Mouse (Mus musculus) lung, embryonic 16.5 days (tissue): ENCODE measurements around the gene Jade1. TPM values are rescaled to one million over a fixed set of nuclear protein-coding genes. Genes with fewer than 3 reads are reported as not detected.

Experiments used
- ATAC-seq: fragments of 200-750 bp; cut with Nextera tagmentation; 2 replicates; pipeline ENCODE4 v1.8.0; 2017; ENCODE audit warnings: low read depth, mild to moderate bottlenecking, moderate library complexity
- H3K27ac ChIP-seq: fragments of 300-500 bp; sonication (generic); 2 replicates; pipeline ENCODE4 v1.5.1; 2014; ENCODE audit warnings: mild to moderate bottlenecking, control low read depth, low read length
- H3K27me3 ChIP-seq: fragments of 300-500 bp; sonication (generic); 2 replicates; pipeline ENCODE4 v1.6.1; 2014; ENCODE audit warnings: low read depth, low read length, mixed read lengths; ENCODE audit not compliant: control insufficient read depth, insufficient read depth
- H3K36me3 ChIP-seq: fragments of 300-500 bp; sonication (generic); 2 replicates; pipeline ENCODE4 v1.6.1; 2014; ENCODE audit warnings: low read length; ENCODE audit not compliant: control insufficient read depth, insufficient read depth
- H3K4me1 ChIP-seq: fragments of 300-500 bp; sonication (generic); replicated peaks from 2 replicates; pipeline ENCODE4 v1.6.1; 2014; ENCODE audit warnings: low read length, mixed read lengths; ENCODE audit not compliant: control insufficient read depth, insufficient read depth
- H3K4me2 ChIP-seq: fragments of 300-500 bp; sonication (generic); 2 replicates; pipeline ENCODE4 v1.6.1; 2014; ENCODE audit warnings: low read depth, low read length, control low read depth
- H3K4me3 ChIP-seq: fragments of 300-500 bp; sonication (generic); 2 replicates; pipeline ENCODE4 v1.5.1; 2014; ENCODE audit warnings: mild to moderate bottlenecking, low read length, control low read depth
- H3K9ac ChIP-seq: fragments of 300-500 bp; sonication (generic); 2 replicates; pipeline ENCODE4 v1.6.1; 2014; ENCODE audit warnings: low read length, control low read depth
- H3K9me3 ChIP-seq: fragments of 300-500 bp; sonication (generic); 2 replicates; pipeline ENCODE4 v1.6.1; 2016; ENCODE audit warnings: low read length; ENCODE audit not compliant: control insufficient read depth
- WGBS: fragments of 180-500 bp; shearing (Covaris S2); extraction: QIAGEN DNeasy Blood & Tissue Kit; methylation state at CpG from one replicate; pipeline ENCODE4 v1.1.7; 2014; 5-methylcytosine and 5-hydroxymethylcytosine counted together
- polyA plus RNA-seq: library from polyadenylated mRNA; unstranded; fragments of >200 nt; fragmentation: Nextera tagmentation; extraction: Ambion mirVana; gene quantifications from 2 replicates; pipeline ENCODE4 v1.2.1, GENCODE M21; 2015

The Jade1 gene
- polyA plus RNA-seq, 1 experiment from 2014 or later: 7.1 TPM

DNA sequence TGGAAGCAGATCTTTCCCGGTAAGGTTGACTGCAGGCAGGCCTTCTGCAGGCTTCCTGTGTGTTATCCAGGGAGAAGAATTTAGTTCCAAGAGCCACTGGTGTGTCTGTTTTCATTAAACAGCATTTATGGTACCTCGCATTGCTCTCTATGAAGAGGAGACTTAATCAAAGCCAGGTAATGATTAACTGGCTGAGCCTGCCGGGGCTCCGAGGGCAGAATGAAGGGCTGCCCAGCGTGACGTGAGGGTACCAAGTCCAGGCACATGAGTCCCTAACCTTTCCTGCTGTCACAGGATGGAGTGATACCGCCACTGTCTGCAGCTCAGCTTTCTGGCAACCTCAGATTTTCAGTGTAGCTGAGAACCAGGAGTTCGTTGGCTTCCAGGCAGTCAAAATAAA is 25.9 kb downstream of the Jade1 start:
- Histone ChIP-seq H3K4me2 (no peak overlapping the region), H3K27me3 (no peaks in the 10 kb centered on the region), H3K9ac (no peak overlapping the region), H3K27ac (no peak overlapping the region), H3K36me3 (no peaks in the 10 kb centered on the region), H3K4me1 (peaks cover 3% of the 10 kb centered on the region; the same call in 1 of the 2 replicates), H3K4me3 (no peak overlapping the region), H3K9me3 (no peaks in the 10 kb centered on the region)
- no peak for ATAC-seq
- WGBS: 47% methylated on average over 8 of the region's 8 CpGs

DNA sequence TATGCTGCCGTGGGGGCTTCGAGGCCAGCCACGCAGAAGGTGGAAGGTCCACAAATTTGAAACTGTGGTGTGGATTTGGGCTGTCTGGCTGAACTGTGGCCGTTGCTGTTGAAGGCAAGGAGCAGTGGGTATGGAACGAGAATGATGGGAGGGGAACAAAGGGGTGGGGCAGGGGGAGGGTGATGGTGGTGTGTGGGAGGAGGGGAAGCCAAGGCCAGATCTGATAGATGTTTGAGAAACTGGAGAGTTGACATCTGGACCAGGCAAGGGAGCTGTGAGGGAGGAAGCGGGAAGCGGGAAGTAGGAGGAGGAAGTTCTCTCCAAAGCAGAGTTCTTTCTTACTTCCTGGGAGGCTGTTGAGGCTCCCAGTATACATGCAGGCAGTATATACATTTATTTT is 26.7 kb downstream of the Jade1 start:
- no peak overlapping the region for H3K27ac ChIP-seq

DNA sequence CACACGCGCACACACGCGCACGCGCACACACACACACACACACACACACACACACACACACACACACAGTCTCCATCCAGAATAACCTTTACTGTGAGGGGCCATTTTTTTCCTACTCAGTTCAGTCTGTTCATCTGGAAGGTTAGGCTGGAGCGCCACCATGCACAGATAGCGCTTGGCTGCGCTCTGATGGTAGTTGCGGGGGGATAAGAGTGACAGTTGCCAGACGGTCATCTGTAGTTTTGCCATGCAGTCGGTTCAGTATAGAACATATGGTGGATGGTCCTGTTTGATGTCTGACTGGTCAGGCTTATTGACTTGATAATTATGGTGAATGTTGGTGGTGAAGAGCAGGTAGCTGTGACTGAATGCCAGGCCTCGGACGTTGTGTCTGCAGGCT is 27.6 kb downstream of the Jade1 start:
- Histone ChIP-seq H3K27ac (no peak overlapping the region), H3K4me2 (no peak overlapping the region), H3K4me1 (peaks cover 3% of the 10 kb centered on the region; the same call in 1 of the 2 replicates), H3K9ac (no peak overlapping the region), H3K27me3 (no peaks in the 10 kb centered on the region), H3K9me3 (no peaks in the 10 kb centered on the region), H3K36me3 (no peaks in the 10 kb centered on the region), H3K4me3 (no peak overlapping the region)
- WGBS: 90% methylated on average over 14 of the region's 14 CpGs
- ATAC-seq: no peak

More for the DNA sequence above, 26.7 kb downstream of the Jade1 start:
- 68% methylated on average over 7 of the region's 7 CpGs for WGBS
- no peaks in the 10 kb centered on the region for H3K27me3 ChIP-seq
- H3K4me1 ChIP-seq: peaks cover 3% of the 10 kb centered on the region; the same call in 1 of the 2 replicates
- H3K9ac ChIP-seq: no peak overlapping the region
- H3K4me3 ChIP-seq: no peak overlapping the region
- H3K36me3 ChIP-seq: no peaks in the 10 kb centered on the region
- ATAC-seq: no peak
- H3K4me2 ChIP-seq: no peak overlapping the region
- H3K9me3 ChIP-seq: no peaks in the 10 kb centered on the region

DNA sequence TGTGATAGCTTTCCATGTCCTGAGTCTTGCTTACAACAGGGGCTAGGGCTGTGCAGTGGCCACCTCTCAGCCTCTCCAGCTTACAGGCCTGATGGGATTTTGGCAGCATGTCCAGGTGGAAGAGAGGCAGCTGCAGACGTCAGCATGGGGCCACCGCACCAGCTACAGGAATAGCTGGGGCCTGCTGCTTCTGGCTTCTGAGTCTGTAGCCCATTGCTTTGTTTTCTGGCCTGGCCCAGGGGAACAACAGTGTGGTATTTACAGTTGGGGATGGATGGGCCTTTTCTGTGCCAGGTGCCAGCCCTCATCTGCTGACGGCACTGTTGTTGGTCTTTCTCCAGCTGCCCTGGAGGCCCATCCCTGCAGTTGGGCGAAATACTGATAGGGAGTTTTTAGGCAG is 28.1 kb downstream of the Jade1 start:
- no peaks in the 10 kb centered on the region for H3K9me3 ChIP-seq
- no peak overlapping the region for H3K4me2 ChIP-seq
- no peak overlapping the region for H3K4me3 ChIP-seq
- ATAC-seq: no peak
- no peak overlapping the region for H3K9ac ChIP-seq
- 77% methylated on average over 4 of the region's 4 CpGs for WGBS
- H3K27me3 ChIP-seq: no peaks in the 10 kb centered on the region
- H3K4me1 ChIP-seq: peaks cover 3% of the 10 kb centered on the region; the same call in 1 of the 2 replicates
- H3K27ac ChIP-seq: no peak overlapping the region
- no peaks in the 10 kb centered on the region for H3K36me3 ChIP-seq

DNA sequence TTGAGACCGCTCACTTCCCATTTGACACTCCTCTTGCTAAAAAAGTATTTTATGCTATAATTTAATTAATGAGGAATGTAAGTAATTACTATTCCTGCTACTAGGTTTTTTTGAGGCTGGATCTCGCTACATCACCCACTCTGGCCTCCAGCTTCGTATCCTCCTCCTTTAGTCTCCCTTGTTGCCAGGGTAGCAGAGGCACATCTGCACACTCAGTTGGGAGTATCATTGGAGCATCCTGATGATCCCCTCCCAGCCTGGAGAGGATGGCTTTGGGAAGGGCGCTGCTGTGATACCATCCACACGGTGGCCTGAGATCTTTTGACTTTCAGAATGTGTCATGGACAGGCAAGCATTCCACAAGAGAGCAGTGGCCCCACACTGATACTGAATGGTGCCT is 30.0 kb downstream of the Jade1 start:
- peaks cover 3% of the 10 kb centered on the region; the same call in 1 of the 2 replicates for H3K4me1 ChIP-seq
- H3K9ac ChIP-seq: no peak overlapping the region
- no peak overlapping the region for H3K27ac ChIP-seq
- no peaks in the 10 kb centered on the region for H3K9me3 ChIP-seq
- no peaks in the 10 kb centered on the region for H3K27me3 ChIP-seq
- H3K36me3 ChIP-seq: no peaks in the 10 kb centered on the region
- no peak overlapping the region for H3K4me2 ChIP-seq
- no peak for ATAC-seq
- 84% methylated on average over 5 of the region's 5 CpGs for WGBS
- H3K4me3 ChIP-seq: no peak overlapping the region

DNA sequence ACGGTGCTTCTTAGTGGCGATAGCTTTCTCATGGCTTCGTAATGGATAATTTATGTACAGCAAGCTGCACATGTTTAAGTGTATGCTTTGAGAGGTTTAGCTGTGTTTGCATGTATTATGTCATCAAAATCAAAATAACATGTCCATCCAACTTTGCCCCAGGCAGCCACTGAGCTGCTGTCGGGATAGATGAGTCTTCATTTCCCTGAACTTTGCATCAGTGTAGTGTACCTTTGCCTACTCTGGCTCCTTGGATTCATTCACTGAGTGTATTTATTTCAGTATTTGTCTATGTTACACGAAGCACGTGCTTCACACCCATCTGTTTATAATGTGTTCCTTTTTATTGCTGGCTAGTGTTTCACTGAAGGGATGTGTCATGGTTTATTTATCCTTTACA is 30.8 kb downstream of the Jade1 start:
- Histone ChIP-seq H3K4me1 (no peaks in the 10 kb centered on the region), H3K4me3 (no peak overlapping the region), H3K36me3 (no peaks in the 10 kb centered on the region), H3K27ac (no peak overlapping the region), H3K9me3 (no peaks in the 10 kb centered on the region), H3K27me3 (no peaks in the 10 kb centered on the region), H3K4me2 (no peak overlapping the region), H3K9ac (no peak overlapping the region)
- ATAC-seq: no peak
- 73% methylated on average over 6 of the region's 6 CpGs for WGBS

DNA sequence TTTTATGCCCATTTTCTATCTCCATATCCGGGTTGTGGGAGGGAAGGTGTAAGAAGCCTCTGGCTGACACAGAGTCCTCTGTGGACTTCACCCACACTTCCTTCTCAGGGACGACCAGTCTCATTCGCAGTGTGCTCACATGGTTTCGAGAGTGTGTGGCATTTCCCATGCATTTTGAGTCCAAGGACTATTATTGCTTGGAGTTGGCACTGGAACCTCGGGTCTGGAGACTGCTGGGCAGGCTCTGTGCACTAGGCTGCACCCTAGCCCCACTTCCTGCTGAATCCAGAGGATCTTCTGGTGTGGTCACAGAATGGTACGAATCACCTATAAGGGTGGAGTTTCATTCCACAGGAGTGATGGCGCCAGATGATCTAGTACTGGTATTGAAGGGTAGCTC is 31.4 kb downstream of the Jade1 start:
- Histone ChIP-seq H3K27me3 (no peaks in the 10 kb centered on the region), H3K4me3 (no peak overlapping the region), H3K4me2 (no peak overlapping the region), H3K36me3 (no peaks in the 10 kb centered on the region), H3K9me3 (no peaks in the 10 kb centered on the region), H3K9ac (no peak overlapping the region), H3K4me1 (no peaks in the 10 kb centered on the region), H3K27ac (no peak overlapping the region)
- 69% methylated on average over 7 of the region's 7 CpGs for WGBS
- ATAC-seq: no peak

DNA sequence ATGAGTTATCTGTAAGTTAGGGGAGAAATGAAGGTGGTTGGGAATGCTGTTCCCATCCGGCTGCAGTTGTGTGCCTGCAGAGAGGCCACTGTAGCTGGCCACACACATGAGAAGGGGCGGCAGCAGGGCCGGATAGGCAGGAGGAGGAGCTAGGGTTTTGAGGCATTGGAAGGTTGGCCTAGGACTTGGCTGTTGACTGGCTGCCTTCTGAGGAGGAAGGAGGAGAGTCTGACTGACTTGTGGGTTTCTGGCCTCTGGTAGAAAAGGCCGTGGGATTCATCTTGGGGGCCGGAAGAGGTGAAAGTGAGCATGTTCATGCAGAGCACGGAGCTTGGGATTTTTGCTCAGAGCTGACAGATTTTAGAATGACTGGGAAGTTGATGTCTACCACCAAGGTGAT is 32.1 kb downstream of the Jade1 start:
- no peaks in the 10 kb centered on the region for H3K4me1 ChIP-seq
- no peak overlapping the region for H3K4me2 ChIP-seq
- H3K27me3 ChIP-seq: no peaks in the 10 kb centered on the region
- WGBS: 47% methylated on average over 6 of the region's 6 CpGs
- no peaks in the 10 kb centered on the region for H3K9me3 ChIP-seq
- no peak overlapping the region for H3K27ac ChIP-seq
- no peak overlapping the region for H3K4me3 ChIP-seq
- H3K36me3 ChIP-seq: no peaks in the 10 kb centered on the region
- no peak overlapping the region for H3K9ac ChIP-seq
- peak; percentile 65; the same call in 1 of the 2 replicates for ATAC-seq

DNA sequence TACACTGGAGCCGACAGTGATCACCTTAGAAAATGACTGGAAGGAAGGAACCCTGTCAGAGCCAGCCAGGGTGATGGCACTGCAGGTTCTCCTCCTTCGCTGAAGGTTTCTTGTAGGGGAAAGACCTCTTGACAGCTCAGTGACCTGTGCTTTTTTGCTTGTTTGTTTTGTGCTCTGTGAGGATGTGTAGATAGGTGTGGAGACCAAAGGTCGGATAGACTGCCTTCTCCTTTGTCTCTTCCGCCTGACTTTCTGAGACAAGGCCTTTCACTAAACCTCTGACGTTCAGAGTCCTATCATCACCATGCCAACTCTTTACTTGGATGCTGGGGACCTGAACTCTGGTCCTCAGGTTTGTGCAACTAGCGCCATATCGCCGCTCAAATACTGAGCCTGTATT is 33.0 kb downstream of the Jade1 start:
- Histone ChIP-seq H3K27ac (no peak overlapping the region), H3K9me3 (no peaks in the 10 kb centered on the region), H3K4me1 (no peaks in the 10 kb centered on the region), H3K27me3 (no peaks in the 10 kb centered on the region), H3K9ac (no peak overlapping the region), H3K36me3 (no peaks in the 10 kb centered on the region), H3K4me2 (no peak overlapping the region), H3K4me3 (no peak overlapping the region)
- ATAC-seq: no peak
- 78% methylated on average over 8 of the region's 8 CpGs for WGBS

DNA sequence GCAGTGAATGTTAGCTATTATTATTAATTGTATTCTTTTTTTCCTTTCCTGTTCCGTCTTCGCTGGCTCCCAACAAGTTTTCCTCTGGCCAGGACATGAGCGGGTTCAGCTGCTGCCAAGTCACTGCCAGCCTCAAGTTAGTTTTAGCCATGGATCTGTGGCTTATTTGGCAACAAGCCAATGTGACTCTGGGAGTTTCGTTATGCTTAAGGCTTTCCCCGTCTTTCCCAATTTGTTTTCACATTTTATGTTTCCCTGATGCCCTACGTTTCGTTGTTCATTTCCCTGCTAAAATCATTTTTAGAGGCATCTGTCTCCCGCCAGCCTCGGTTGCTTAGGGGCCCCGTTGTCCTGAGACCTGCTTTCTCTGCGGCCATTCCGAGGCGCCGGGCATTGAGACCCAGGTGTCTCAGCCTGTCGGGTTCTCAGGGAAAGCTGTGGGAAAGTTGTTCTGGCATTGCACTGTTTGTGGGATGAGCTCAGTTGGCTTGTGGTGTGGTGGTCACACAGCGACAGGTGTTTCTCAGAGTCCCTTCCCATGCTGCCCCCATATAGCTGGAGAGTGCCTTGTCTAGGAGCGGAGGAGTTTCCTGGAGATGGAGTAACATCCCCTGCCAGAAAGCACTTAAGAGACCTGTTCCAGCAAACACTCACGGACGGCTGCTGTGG is 33.8 kb downstream of the Jade1 start:
- ATAC-seq: no peak
- WGBS: 68% methylated on average over 19 of the region's 19 CpGs
- no peaks in the 10 kb centered on the region for H3K4me1 ChIP-seq

More for the DNA sequence above, 33.8 kb downstream of the Jade1 start:
- Histone ChIP-seq H3K9ac (no peak overlapping the region), H3K27ac (no peak overlapping the region), H3K4me3 (no peak overlapping the region), H3K9me3 (no peaks in the 10 kb centered on the region), H3K36me3 (no peaks in the 10 kb centered on the region), H3K27me3 (no peaks in the 10 kb centered on the region), H3K4me2 (no peak overlapping the region)
